Mouse (Mus musculus) lung, adult 2 months (tissue): ENCODE data around the gene Ern1. TPM values are rescaled to one million over a fixed set of nuclear protein-coding genes. Genes with fewer than 3 reads are reported as not detected.
"Not testable (repeated sequence)": the region's sequence is repeated elsewhere in the genome, so short reads cannot be mapped to it uniquely, and the experiment has no call there.

ENCODE experiments used
- DNase-seq: peaks from one replicate; pipeline ENCODE4 v3.0.0; 2022
- H3K4me1 ChIP-seq: fragments of 200-500 bp; 2 replicates; pipeline ENCODE4 v1.6.1; 2011; ENCODE audit warnings: low read length; ENCODE audit not compliant: control insufficient read depth, insufficient read depth
- H3K4me3 ChIP-seq: fragments of 200-500 bp; replicated peaks from 2 replicates; pipeline ENCODE3; 2011; ENCODE audit warnings: low read depth, mild to moderate bottlenecking, control low read depth, low read length; ENCODE audit errors: extremely low read depth
- CTCF ChIP-seq: fragments of 200-500 bp; IDR thresholded peaks from 2 replicates; pipeline ENCODE4 v1.5.1; 2011; ENCODE audit warnings: mild to moderate bottlenecking, low read length, control low read depth; ENCODE audit not compliant: insufficient read depth
- POLR2A ChIP-seq: fragments of 200-500 bp; IDR thresholded peaks from 2 replicates; pipeline ENCODE4 v1.6.1; 2011; ENCODE audit warnings: low read depth, mild to moderate bottlenecking, control low read depth, low read length, borderline replicate concordance; ENCODE audit errors: extremely low read depth
- WGBS: fragments of 180-500 bp; shearing (Covaris S2); methylation state at CpG from one replicate; pipeline ENCODE4 v1.1.7; 2018; 5-methylcytosine and 5-hydroxymethylcytosine counted together
- polyA plus RNA-seq: library from polyadenylated mRNA; depleted of rRNA; stranded (reverse); fragments of >200 nt; gene quantifications from 2 replicates; pipeline ENCODE4 v1.2.3, GENCODE M21; 2012

The Ern1 gene
- polyA plus RNA-seq, 1 experiment, result 23.0 TPM

- TF ChIP-seq CTCF (no peak), POLR2A (no peak)
- 50% methylated on average over 9 of the region's 9 CpGs for WGBS
- no peak for DNase-seq
- Histone ChIP-seq H3K4me1 (no peaks in the 10 kb centered on the region), H3K4me3 (no peak overlapping the region)
Observed at GRCm38 (mm10) chr11:106419262-106420102, 68.2 kb downstream of the Ern1 start.

GRCm38 (mm10) chr11:106418622-106419196 lies 68.9 kb downstream of the Ern1 start:
- TF ChIP-seq CTCF, result peak; percentile 95
- TF ChIP-seq POLR2A, result no peak
- WGBS, result 34% methylated on average over 4 of the region's 4 CpGs
- no peak overlapping the region for H3K4me3 ChIP-seq
- peak; percentile 75 for DNase-seq
- H3K4me1 ChIP-seq, result no peaks in the 10 kb centered on the region

GRCm38 (mm10) chr11:106417860-106418259 lies 69.8 kb downstream of the Ern1 start:
- TF ChIP-seq CTCF, result no peak
- no peak for TF ChIP-seq POLR2A
- no peak overlapping the region for H3K4me3 ChIP-seq
- WGBS, result 75% methylated on average over 2 of the region's 2 CpGs
- no peaks in the 10 kb centered on the region for H3K4me1 ChIP-seq
- DNase-seq, result no peak

- Histone ChIP-seq H3K4me1 (no peaks in the 10 kb centered on the region), H3K4me3 (no peak overlapping the region)
- DNase-seq, result no peak
- WGBS, result 78% methylated on average over 3 of the region's 3 CpGs
- TF ChIP-seq CTCF (no peak), POLR2A (no peak)
Observed at GRCm38 (mm10) chr11:106416331-106416730, 71.3 kb downstream of the Ern1 start.

- H3K4me3 ChIP-seq, result no peak overlapping the region
- no peak for TF ChIP-seq POLR2A
- TF ChIP-seq CTCF, result no peak
- 69% methylated on average over 3 of the region's 3 CpGs for WGBS
- H3K4me1 ChIP-seq, result no peaks in the 10 kb centered on the region
- DNase-seq, result no peak
Observed at GRCm38 (mm10) chr11:106412641-106413360, 74.9 kb downstream of the Ern1 start.

- Histone ChIP-seq H3K4me1 (no peaks in the 10 kb centered on the region), H3K4me3 (no peak overlapping the region)
- TF ChIP-seq CTCF (no peak), POLR2A (no peak)
- WGBS, result 77% methylated on average over 2 of the region's 2 CpGs
- DNase-seq, result no peak
Observed at GRCm38 (mm10) chr11:106411157-106411556, 76.5 kb downstream of the Ern1 start.

GRCm38 (mm10) chr11:106410507-106410906 lies 77.1 kb downstream of the Ern1 start:
- TF ChIP-seq POLR2A (no peak), CTCF (no peak)
- no peak for DNase-seq
- WGBS, result 78% methylated on average over 3 of the region's 3 CpGs
- H3K4me3 ChIP-seq, result no peak overlapping the region
- no peaks in the 10 kb centered on the region for H3K4me1 ChIP-seq

- 82% methylated on average over 4 of the region's 4 CpGs for WGBS
- H3K4me1 ChIP-seq, result no peaks in the 10 kb centered on the region
- H3K4me3 ChIP-seq, result no peak overlapping the region
- TF ChIP-seq CTCF (no peak), POLR2A (no peak)
- no peak for DNase-seq
Observed at GRCm38 (mm10) chr11:106410011-106410410, 77.6 kb downstream of the Ern1 start.

GRCm38 (mm10) chr11:106398481-106398880 lies 89.2 kb downstream of the Ern1 start:
- WGBS, result 91% methylated on average over 8 of the region's 8 CpGs
- H3K4me1 ChIP-seq, result no peaks in the 10 kb centered on the region
- no peak for DNase-seq
- TF ChIP-seq POLR2A (no peak), CTCF (no peak)
- no peak overlapping the region for H3K4me3 ChIP-seq

- Histone ChIP-seq H3K4me3 (no peak overlapping the region), H3K4me1 (no peaks in the 10 kb centered on the region)
- TF ChIP-seq POLR2A, result no peak
- TF ChIP-seq CTCF, result peak; percentile 32; the same call in 1 of the 2 replicates
- 89% methylated on average over 3 of the region's 3 CpGs for WGBS
- no peak for DNase-seq
Observed at GRCm38 (mm10) chr11:106397656-106398055, 90.0 kb downstream of the Ern1 start.

GRCm38 (mm10) chr11:106394055-106394454 lies 93.6 kb downstream of the Ern1 start:
- H3K4me3 ChIP-seq, DNase-seq: not testable (repeated sequence)
- H3K4me1 ChIP-seq, result peaks cover 13% of the 10 kb centered on the region
- WGBS, result 73% methylated on average over 2 of the region's 2 CpGs
